Mouse (Mus musculus) T-cell, adult 66 days (primary cell): ENCODE results near the gene Olfr985. TPM values are rescaled to one million over a fixed set of nuclear protein-coding genes. Genes with fewer than 3 reads are reported as not detected.

Experiments
- total RNA-seq, 2 experiments: library from RNA; stranded (reverse); gene quantifications; 3 replicates in 1 of 2; 4 replicates in 1 of 2; pipeline ENCODE4 v1.2.4; 2023

Gene Olfr985
- not detected for total RNA-seq

GRCm38 (mm10) chr9:40130084-40130483 is at the start of gene Olfr985:
TSS of gene Olfr985 (minus strand) at chr9:40130184.

GRCm38 (mm10) chr9:40114106-40114505 is 15.9 kb downstream of the Olfr985 start, which contains the start of gene Olfr984:
TSS of gene Olfr984 (minus strand) at chr9:40114206.

GRCm38 (mm10) chr9:40093495-40093894 is 36.5 kb downstream of the Olfr985 start, which contains the start of gene Olfr983:
TSS of gene Olfr983 (minus strand) at chr9:40093595.

Other genes starting within 250 kb of the Olfr985 start
- not detected for gene Olfr229, start 222.8 kb downstream of the Olfr985 start, total RNA-seq
- gene Olfr974, start 192.7 kb downstream of the Olfr985 start, total RNA-seq, result not detected
- gene Olfr975, start 178.1 kb downstream of the Olfr985 start, total RNA-seq, result not detected
- gene Olfr976, start 169.1 kb downstream of the Olfr985 start, total RNA-seq, result not detected
- not detected for gene Olfr978, start 138.1 kb downstream of the Olfr985 start, total RNA-seq
- gene Olfr979, start 126.7 kb downstream of the Olfr985 start, total RNA-seq, result not detected
- not detected for gene Olfr980, start 120.6 kb downstream of the Olfr985 start, total RNA-seq
- not detected for gene Olfr981, start 108.7 kb downstream of the Olfr985 start, total RNA-seq
- not detected for gene Olfr982, start 56.4 kb downstream of the Olfr985 start, total RNA-seq
- not detected for gene Olfr983, start 36.6 kb downstream of the Olfr985 start, total RNA-seq
- under 1 TPM; 0.12 TPM for gene Olfr984, start 16.0 kb downstream of the Olfr985 start, total RNA-seq
- gene Tmem225, start 17.9 kb upstream of the Olfr985 start, total RNA-seq, result not detected
- gene Olfr986, start 50.7 kb upstream of the Olfr985 start, total RNA-seq, result not detected
- gene Zfp202, start 62.1 kb upstream of the Olfr985 start, total RNA-seq, result 1 to 10 TPM; 2.3 to 3.1 TPM
- not detected for gene Scn3b, start 139.0 kb upstream of the Olfr985 start, total RNA-seq